Mouse (Mus musculus): ENCODE measurements around the gene Lce1h. TPM values are rescaled to one million over a fixed set of nuclear protein-coding genes. Genes with fewer than 3 reads are reported as not detected.

Lce1h gene
- not detected for polyA plus RNA-seq (2017; shearing (Covaris generic))

- ATAC-seq: no peak
These were observed at the start of gene Lce1h for GRCm38 (mm10) chr3:92764965-92765364. Gene Lce1h, minus strand, starts transcription at chr3:92765065.

- no peak for ATAC-seq
These were observed 42.9 kb upstream of the Lce1h start, which contains the start of gene Lce1k for GRCm38 (mm10) chr3:92807791-92808190. Gene Lce1k, minus strand, starts transcription at chr3:92807891.

- no peak for ATAC-seq
These were observed 25.5 kb upstream of the Lce1h start, which contains the start of gene Lce1j for GRCm38 (mm10) chr3:92790414-92790813. Gene Lce1j, minus strand, starts transcription at chr3:92790514.

- no peak for ATAC-seq
These were observed 13.9 kb upstream of the Lce1h start, which contains the start of gene Lce1i for GRCm38 (mm10) chr3:92778799-92779198. Gene Lce1i, minus strand, starts transcription at chr3:92778899.

- no peak for ATAC-seq
These were observed 6.7 kb upstream of the Lce1h start for GRCm38 (mm10) chr3:92771573-92771972.

- ATAC-seq: no peak
These were observed 11.7 kb downstream of the Lce1h start for GRCm38 (mm10) chr3:92753197-92753596.

GRCm38 (mm10) chr3:92752238-92752637 is 12.6 kb downstream of the Lce1h start, which contains the start of gene Lce1g:
Gene Lce1g, minus strand, starts transcription at chr3:92752338.
- ATAC-seq: no peak

- ATAC-seq: no peak
These were observed 25.9 kb downstream of the Lce1h start, which contains the start of gene Gm38119 for GRCm38 (mm10) chr3:92738996-92739395. Gene Gm38119, minus strand, starts transcription at chr3:92739096.

- no peak for ATAC-seq
These were observed 42.2 kb downstream of the Lce1h start for GRCm38 (mm10) chr3:92722631-92723030.

GRCm38 (mm10) chr3:92720250-92720649 is 44.6 kb downstream of the Lce1h start, which contains the start of gene Lce1f:
Gene Lce1f, minus strand, starts transcription at chr3:92720350.
- no peak for ATAC-seq

GRCm38 (mm10) chr3:92715122-92715521 is 49.7 kb downstream of the Lce1h start:
- ATAC-seq: no peak

Other genes with a start within 250 kb of the Lce1h start
- not detected for gene 2310046K23Rik, start 230.6 kb downstream of the Lce1h start, polyA plus RNA-seq (2017; shearing (Covaris generic))
- not detected for gene Ivl, start 191.3 kb downstream of the Lce1h start, polyA plus RNA-seq (2017; shearing (Covaris generic))
- gene Smcp, start 176.1 kb downstream of the Lce1h start, polyA plus RNA-seq (2017; shearing (Covaris generic)): not detected
- gene 2210017I01Rik, start 157.6 kb downstream of the Lce1h start, polyA plus RNA-seq (2017; shearing (Covaris generic)): not detected
- gene Lce6a, start 143.4 kb downstream of the Lce1h start, polyA plus RNA-seq (2017; shearing (Covaris generic)): not detected
- gene Lce1a1, start 116.8 kb downstream of the Lce1h start, polyA plus RNA-seq (2017; shearing (Covaris generic)): not detected
- not detected for gene Lce1b, start 108.1 kb downstream of the Lce1h start, polyA plus RNA-seq (2017; shearing (Covaris generic))
- gene Lce1a2, start 94.8 kb downstream of the Lce1h start, polyA plus RNA-seq (2017; shearing (Covaris generic)): not detected
- gene Lce1c, start 85.8 kb downstream of the Lce1h start, polyA plus RNA-seq (2017; shearing (Covaris generic)): not detected
- not detected for gene Lce1d, start 77.9 kb downstream of the Lce1h start, polyA plus RNA-seq (2017; shearing (Covaris generic))
- gene Lce1e, start 56.0 kb downstream of the Lce1h start, polyA plus RNA-seq (2017; shearing (Covaris generic)): not detected
- not detected for gene Lce1f, start 44.7 kb downstream of the Lce1h start, polyA plus RNA-seq (2017; shearing (Covaris generic))
- not detected for gene Gm38119, start 26.0 kb downstream of the Lce1h start, polyA plus RNA-seq (2017; shearing (Covaris generic))
- not detected for gene Lce1g, start 12.7 kb downstream of the Lce1h start, polyA plus RNA-seq (2017; shearing (Covaris generic))
- gene Lce1i, start 13.8 kb upstream of the Lce1h start, polyA plus RNA-seq (2017; shearing (Covaris generic)): not detected
- not detected for gene Lce1j, start 25.4 kb upstream of the Lce1h start, polyA plus RNA-seq (2017; shearing (Covaris generic))
- gene Lce1k, start 42.8 kb upstream of the Lce1h start, polyA plus RNA-seq (2017; shearing (Covaris generic)): not detected
- not detected for gene Kprp, start 62.2 kb upstream of the Lce1h start, polyA plus RNA-seq (2017; shearing (Covaris generic))
- not detected for gene Lce1l, start 86.2 kb upstream of the Lce1h start, polyA plus RNA-seq (2017; shearing (Covaris generic))
- not detected for gene 2310050C09Rik, start 105.2 kb upstream of the Lce1h start, polyA plus RNA-seq (2017; shearing (Covaris generic))
- not detected for gene Lce3a, start 161.2 kb upstream of the Lce1h start, polyA plus RNA-seq (2017; shearing (Covaris generic))
- gene Lce3b, start 167.9 kb upstream of the Lce1h start, polyA plus RNA-seq (2017; shearing (Covaris generic)): not detected
- gene Lce3c, start 179.4 kb upstream of the Lce1h start, polyA plus RNA-seq (2017; shearing (Covaris generic)): not detected
- gene Lce3d, start 192.3 kb upstream of the Lce1h start, polyA plus RNA-seq (2017; shearing (Covaris generic)): not detected
- not detected for gene Lce3e, start 202.0 kb upstream of the Lce1h start, polyA plus RNA-seq (2017; shearing (Covaris generic))
- not detected for gene Lce3f, start 227.2 kb upstream of the Lce1h start, polyA plus RNA-seq (2017; shearing (Covaris generic))

Data from inflammation-experienced regulatory T-cells, adult 6 months (primary cell).